Mouse (Mus musculus): ENCODE measurements around the gene Nos1ap. TPM values are rescaled to one million over a fixed set of nuclear protein-coding genes. Genes with fewer than 3 reads are reported as not detected.

Nos1ap gene
- polyA plus RNA-seq, 1 experiment from 2014 or later: 14.6 TPM

DNA sequence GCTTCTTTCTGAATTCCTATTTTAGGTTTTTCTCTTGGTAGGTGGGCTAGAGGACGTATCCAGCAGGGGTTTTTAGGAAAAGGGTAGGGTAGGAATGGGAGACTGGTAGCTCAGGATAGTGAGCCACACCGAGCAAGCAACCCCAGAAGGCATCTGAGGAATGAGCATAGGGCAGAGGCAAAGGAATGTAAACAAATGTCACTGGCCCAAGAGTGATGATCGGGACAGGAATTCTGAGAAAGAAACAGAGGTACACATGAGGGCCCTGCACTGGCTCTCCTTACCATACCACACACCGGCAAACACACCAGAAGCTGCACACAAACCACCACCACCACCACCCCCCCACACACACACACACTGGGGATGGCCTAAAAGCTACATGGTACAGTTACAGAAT is 132.0 kb downstream of the Nos1ap start:
- Histone ChIP-seq H3K36me3 (ENCODE audit: control insufficient read depth, insufficient read depth) (no peaks in the 10 kb centered on the region), H3K27ac (ENCODE audit: low read length) (no peak overlapping the region), H3K27me3 (ENCODE audit: control insufficient read depth, insufficient read depth, low read length) (no peaks in the 10 kb centered on the region), H3K9me3 (replicated peaks; ENCODE audit: control insufficient read depth, low read length) (no peaks in the 10 kb centered on the region; the same call in 1 of the 2 replicates), H3K4me3 (ENCODE audit: low read length) (no peak overlapping the region), H3K4me1 (ENCODE audit: control insufficient read depth, insufficient read depth, low read length) (peaks cover 13% of the 10 kb centered on the region), H3K9ac (ENCODE audit: low read length) (no peak overlapping the region), H3K4me2 (ENCODE audit: low read depth, low read length) (no peak overlapping the region)
- no peak for ATAC-seq (replicated peaks; ENCODE audit: extremely low read depth, insufficient read depth, low FRiP score)
- 17% methylated on average over 4 of the region's 4 CpGs for WGBS

DNA sequence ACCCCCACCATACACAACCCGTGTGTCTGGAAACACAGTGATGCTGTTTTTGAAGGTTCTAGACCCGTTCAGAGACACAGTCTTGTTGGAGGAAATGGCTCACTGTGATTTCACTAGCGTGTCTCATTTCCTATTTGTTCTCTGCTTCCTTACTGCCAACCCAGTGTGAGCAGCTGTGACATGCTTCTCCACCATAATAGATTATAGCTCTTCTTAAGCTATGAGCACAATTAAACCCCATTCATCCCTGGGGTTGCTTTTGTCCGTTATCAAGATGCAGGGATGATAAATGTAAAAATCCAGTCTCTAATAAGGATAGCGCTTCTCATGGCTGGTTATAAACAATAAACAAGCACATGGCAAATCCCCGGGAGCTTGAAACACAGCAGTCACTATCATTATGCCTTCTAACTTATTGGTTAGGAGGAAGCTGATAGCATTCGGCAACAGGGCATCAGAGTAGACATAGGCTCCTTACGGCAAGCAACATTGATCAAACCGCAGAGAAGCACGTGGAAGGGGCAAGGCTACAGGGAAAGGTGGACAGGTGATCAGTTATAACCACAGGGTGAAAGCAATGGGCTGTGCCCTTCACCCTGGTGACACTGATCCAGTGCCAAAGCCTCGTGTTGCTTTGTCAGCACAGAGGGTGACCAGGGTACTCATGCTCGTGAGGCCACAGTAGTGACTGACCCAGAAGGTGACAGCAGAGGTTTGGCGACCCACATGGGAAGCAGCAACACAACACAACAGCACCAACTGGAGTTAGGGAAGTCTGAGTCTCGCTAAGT is 133.6 kb downstream of the Nos1ap start:
- 83% methylated on average over 14 of the region's 14 CpGs for WGBS
- no peak for ATAC-seq (replicated peaks; ENCODE audit: extremely low read depth, insufficient read depth, low FRiP score)
- no peak overlapping the region for H3K4me2 ChIP-seq (ENCODE audit: low read depth, low read length)
- no peak overlapping the region for H3K27ac ChIP-seq (ENCODE audit: low read length)
- no peak overlapping the region for H3K9ac ChIP-seq (ENCODE audit: low read length)
- H3K9me3 ChIP-seq (replicated peaks; ENCODE audit: control insufficient read depth, low read length): no peaks in the 10 kb centered on the region; the same call in 1 of the 2 replicates
- no peaks in the 10 kb centered on the region for H3K27me3 ChIP-seq (ENCODE audit: control insufficient read depth, insufficient read depth, low read length)
- H3K36me3 ChIP-seq (ENCODE audit: control insufficient read depth, insufficient read depth): no peaks in the 10 kb centered on the region
- H3K4me3 ChIP-seq (ENCODE audit: low read length): no peak overlapping the region
- H3K4me1 ChIP-seq (ENCODE audit: control insufficient read depth, insufficient read depth, low read length): peaks cover 13% of the 10 kb centered on the region

DNA sequence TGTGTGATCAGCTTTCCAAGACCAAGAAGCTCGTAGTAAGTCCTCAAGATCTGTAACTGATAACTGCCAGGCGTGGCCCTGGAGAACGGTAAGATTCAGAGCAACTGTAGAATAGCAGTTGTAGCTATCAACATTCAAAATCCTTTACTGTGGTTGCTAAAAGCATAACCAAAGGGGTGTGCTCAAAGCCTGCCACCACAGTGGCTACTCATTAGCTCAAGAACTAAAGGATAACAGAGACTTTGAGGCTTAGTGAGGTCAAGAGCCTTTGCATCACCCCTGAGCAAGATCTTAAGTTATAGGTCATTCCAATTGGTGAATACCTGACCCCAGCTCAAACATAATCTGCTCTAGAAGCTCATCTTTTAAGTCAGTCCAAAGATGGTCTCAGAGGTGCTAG is 134.3 kb downstream of the Nos1ap start:
- WGBS: 73% methylated on average over 3 of the region's 3 CpGs
- H3K9ac ChIP-seq (ENCODE audit: low read length): no peak overlapping the region
- H3K9me3 ChIP-seq (replicated peaks; ENCODE audit: control insufficient read depth, low read length): no peaks in the 10 kb centered on the region; the same call in 1 of the 2 replicates
- H3K36me3 ChIP-seq (ENCODE audit: control insufficient read depth, insufficient read depth): no peaks in the 10 kb centered on the region
- no peak overlapping the region for H3K27ac ChIP-seq (ENCODE audit: low read length)
- no peaks in the 10 kb centered on the region for H3K27me3 ChIP-seq (ENCODE audit: control insufficient read depth, insufficient read depth, low read length)
- ATAC-seq (replicated peaks; ENCODE audit: extremely low read depth, insufficient read depth, low FRiP score): no peak
- no peak overlapping the region for H3K4me3 ChIP-seq (ENCODE audit: low read length)
- no peak overlapping the region for H3K4me2 ChIP-seq (ENCODE audit: low read depth, low read length)
- peaks cover 13% of the 10 kb centered on the region for H3K4me1 ChIP-seq (ENCODE audit: control insufficient read depth, insufficient read depth, low read length)

DNA sequence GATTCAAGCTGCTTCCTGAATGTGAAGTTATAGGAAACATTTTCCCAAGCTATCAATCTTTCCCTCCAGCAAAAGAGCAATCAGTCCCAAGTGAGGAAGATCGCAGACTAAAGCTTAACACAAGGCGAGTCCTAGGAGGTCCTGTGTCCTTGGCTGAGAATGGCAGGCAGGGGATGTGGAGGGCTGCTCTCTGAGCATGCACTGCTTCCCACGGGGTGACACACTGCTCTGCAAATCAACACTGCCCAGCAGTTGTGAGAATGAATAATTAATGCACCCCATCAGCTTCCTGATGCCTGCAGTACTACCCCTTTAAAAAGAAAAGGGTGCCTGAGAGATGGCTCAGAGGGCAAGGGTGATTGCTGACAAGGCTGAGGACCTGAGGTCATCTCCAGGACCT is 136.2 kb downstream of the Nos1ap start:
- Histone ChIP-seq H3K9me3 (replicated peaks; ENCODE audit: control insufficient read depth, low read length) (no peaks in the 10 kb centered on the region; the same call in 1 of the 2 replicates), H3K9ac (ENCODE audit: low read length) (no peak overlapping the region), H3K27ac (ENCODE audit: low read length) (no peak overlapping the region), H3K36me3 (ENCODE audit: control insufficient read depth, insufficient read depth) (no peaks in the 10 kb centered on the region), H3K4me3 (ENCODE audit: low read length) (no peak overlapping the region), H3K4me2 (ENCODE audit: low read depth, low read length) (no peak overlapping the region), H3K27me3 (ENCODE audit: control insufficient read depth, insufficient read depth, low read length) (no peaks in the 10 kb centered on the region), H3K4me1 (ENCODE audit: control insufficient read depth, insufficient read depth, low read length) (peaks cover 8% of the 10 kb centered on the region)
- WGBS: 53% methylated on average over 3 of the region's 3 CpGs
- ATAC-seq (replicated peaks; ENCODE audit: extremely low read depth, insufficient read depth, low FRiP score): no peak

DNA sequence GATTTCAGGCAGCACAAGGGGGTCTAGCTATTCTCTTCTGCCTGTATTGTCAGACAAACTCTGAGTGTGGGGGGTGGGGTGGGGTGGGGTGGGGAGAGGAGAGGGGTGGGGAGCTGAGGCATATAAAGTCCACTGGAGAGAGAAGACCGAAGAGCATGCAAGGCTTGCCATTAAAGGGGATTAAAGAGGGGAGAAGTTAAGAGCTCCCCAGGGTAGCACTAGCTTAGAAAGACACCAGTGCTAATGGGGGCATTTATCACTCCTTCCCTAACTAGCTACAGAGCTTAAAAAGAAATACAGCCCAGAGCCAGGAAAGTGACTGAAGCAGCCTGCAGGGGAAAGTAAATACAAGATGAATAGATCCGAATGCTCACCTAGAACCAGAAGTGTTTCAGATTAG is 141.4 kb downstream of the Nos1ap start:
- WGBS: 55% methylated on average over 2 of the region's 2 CpGs
- no peaks in the 10 kb centered on the region for H3K27me3 ChIP-seq (ENCODE audit: control insufficient read depth, insufficient read depth, low read length)

DNA sequence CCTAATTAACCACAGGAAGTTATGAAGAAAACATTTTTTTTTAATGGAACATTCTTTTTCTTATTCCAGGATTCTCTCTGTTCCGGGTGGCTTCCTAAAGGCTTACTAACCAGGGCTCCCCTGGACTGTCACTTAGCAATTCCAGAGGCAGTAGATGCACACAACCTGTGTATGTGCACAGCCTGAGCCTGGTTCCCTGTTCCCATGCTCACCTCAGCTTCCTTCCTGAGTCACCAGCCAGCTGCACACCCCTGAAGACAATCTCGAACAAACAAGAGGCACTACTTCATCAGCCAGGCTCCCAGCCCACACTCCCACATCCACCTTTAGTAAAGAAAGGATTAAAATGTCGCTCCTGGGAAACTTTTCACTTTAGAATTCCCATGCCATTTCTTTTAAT is 144.2 kb downstream of the Nos1ap start:
- no peak overlapping the region for H3K4me2 ChIP-seq (ENCODE audit: low read depth, low read length)
- no peaks in the 10 kb centered on the region for H3K27me3 ChIP-seq (ENCODE audit: control insufficient read depth, insufficient read depth, low read length)
- ATAC-seq (replicated peaks; ENCODE audit: extremely low read depth, insufficient read depth, low FRiP score): no peak
- H3K36me3 ChIP-seq (ENCODE audit: control insufficient read depth, insufficient read depth): no peaks in the 10 kb centered on the region
- no peak overlapping the region; the same call in 1 of the 2 replicates for H3K27ac ChIP-seq (ENCODE audit: low read length)
- no peak overlapping the region for H3K9ac ChIP-seq (ENCODE audit: low read length)
- WGBS: 55% methylated on average over 3 of the region's 3 CpGs
- H3K4me3 ChIP-seq (ENCODE audit: low read length): no peak overlapping the region
- 0 out of 2 replicates have a peak, but pooled peaks cover 2% of the 10 kb centered on the region for H3K4me1 ChIP-seq (ENCODE audit: control insufficient read depth, insufficient read depth, low read length)
- H3K9me3 ChIP-seq (replicated peaks; ENCODE audit: control insufficient read depth, low read length): no peaks in the 10 kb centered on the region

More for the DNA sequence above, 141.4 kb downstream of the Nos1ap start:
- no peak for ATAC-seq (replicated peaks; ENCODE audit: extremely low read depth, insufficient read depth, low FRiP score)
- H3K9ac ChIP-seq (ENCODE audit: low read length): no peak overlapping the region
- H3K36me3 ChIP-seq (ENCODE audit: control insufficient read depth, insufficient read depth): no peaks in the 10 kb centered on the region
- 0 out of 2 replicates have a peak, but pooled peaks cover 2% of the 10 kb centered on the region for H3K4me1 ChIP-seq (ENCODE audit: control insufficient read depth, insufficient read depth, low read length)
- H3K4me2 ChIP-seq (ENCODE audit: low read depth, low read length): no peak overlapping the region
- H3K4me3 ChIP-seq (ENCODE audit: low read length): no peak overlapping the region
- H3K27ac ChIP-seq (ENCODE audit: low read length): no peak overlapping the region
- H3K9me3 ChIP-seq (replicated peaks; ENCODE audit: control insufficient read depth, low read length): no peaks in the 10 kb centered on the region

DNA sequence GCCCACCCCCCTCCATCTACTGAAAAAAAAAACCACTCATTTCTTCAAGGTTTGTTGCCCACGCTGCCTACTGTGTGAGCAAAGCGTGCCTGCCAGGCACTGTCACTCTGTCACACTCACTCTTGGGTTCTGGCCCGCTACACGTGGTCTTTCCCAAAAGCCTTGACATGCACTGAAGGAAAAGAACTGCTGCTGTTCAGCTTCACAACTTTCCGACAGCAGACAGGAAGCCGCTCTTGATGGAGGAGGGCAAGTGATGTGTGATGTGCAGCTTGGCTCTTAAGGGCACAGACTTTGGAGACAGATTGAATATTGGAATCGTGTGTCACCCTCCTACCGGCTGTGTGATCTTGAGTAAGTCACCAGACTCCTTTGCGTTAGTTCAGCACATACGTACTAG is 149.3 kb downstream of the Nos1ap start:
- H3K4me2 ChIP-seq (ENCODE audit: low read depth, low read length): no peak overlapping the region
- H3K36me3 ChIP-seq (ENCODE audit: control insufficient read depth, insufficient read depth): no peaks in the 10 kb centered on the region
- no peak overlapping the region for H3K27ac ChIP-seq (ENCODE audit: low read length)
- H3K9me3 ChIP-seq (replicated peaks; ENCODE audit: control insufficient read depth, low read length): no peaks in the 10 kb centered on the region
- peaks cover 4% of the 10 kb centered on the region for H3K4me1 ChIP-seq (ENCODE audit: control insufficient read depth, insufficient read depth, low read length)
- H3K9ac ChIP-seq (ENCODE audit: low read length): no peak overlapping the region
- WGBS: 80% methylated on average over 10 of the region's 10 CpGs
- no peak for ATAC-seq (replicated peaks; ENCODE audit: extremely low read depth, insufficient read depth, low FRiP score)
- H3K4me3 ChIP-seq (ENCODE audit: low read length): no peak overlapping the region
- no peaks in the 10 kb centered on the region for H3K27me3 ChIP-seq (ENCODE audit: control insufficient read depth, insufficient read depth, low read length)

DNA sequence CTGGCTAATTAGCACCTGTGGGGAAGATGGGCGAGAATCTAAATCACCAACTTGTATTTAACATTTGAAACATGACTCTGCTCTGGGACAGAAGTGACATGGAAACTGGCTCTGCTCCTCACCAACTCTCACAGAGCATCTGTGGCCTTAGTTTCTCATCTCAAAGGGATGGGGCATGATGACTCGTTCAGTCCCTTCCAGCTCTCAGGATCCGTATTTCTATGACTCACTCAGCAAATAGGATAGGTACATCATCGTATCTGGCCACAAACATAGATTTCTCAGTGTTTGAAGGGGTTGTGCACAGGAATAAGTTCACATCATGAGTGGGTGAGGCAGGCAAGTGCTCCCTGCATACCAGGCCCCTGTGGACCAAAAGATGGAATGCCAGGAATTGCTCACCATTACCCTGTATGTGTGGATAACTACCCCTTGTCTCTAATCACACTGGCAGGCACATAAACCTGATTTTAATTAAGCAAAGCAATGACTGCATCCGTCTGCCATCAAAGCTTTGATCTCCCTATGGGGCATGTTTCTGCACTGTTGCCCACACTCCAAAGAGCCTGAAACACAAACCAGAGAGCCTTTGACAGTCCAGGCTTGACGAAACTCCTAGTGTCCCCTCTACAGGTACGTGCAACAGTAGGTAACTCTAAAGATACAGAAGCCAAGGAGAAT is 151.1 kb downstream of the Nos1ap start:
- Histone ChIP-seq H3K27ac (ENCODE audit: low read length) (no peak overlapping the region), H3K9me3 (replicated peaks; ENCODE audit: control insufficient read depth, low read length) (no peaks in the 10 kb centered on the region), H3K27me3 (ENCODE audit: control insufficient read depth, insufficient read depth, low read length) (no peaks in the 10 kb centered on the region), H3K4me3 (ENCODE audit: low read length) (no peak overlapping the region), H3K4me1 (ENCODE audit: control insufficient read depth, insufficient read depth, low read length) (peaks cover 7% of the 10 kb centered on the region), H3K9ac (ENCODE audit: low read length) (no peak overlapping the region), H3K4me2 (ENCODE audit: low read depth, low read length) (no peak overlapping the region), H3K36me3 (ENCODE audit: control insufficient read depth, insufficient read depth) (no peaks in the 10 kb centered on the region)
- no peak for ATAC-seq (replicated peaks; ENCODE audit: extremely low read depth, insufficient read depth, low FRiP score)
- WGBS: 59% methylated on average over 7 of the region's 7 CpGs

DNA sequence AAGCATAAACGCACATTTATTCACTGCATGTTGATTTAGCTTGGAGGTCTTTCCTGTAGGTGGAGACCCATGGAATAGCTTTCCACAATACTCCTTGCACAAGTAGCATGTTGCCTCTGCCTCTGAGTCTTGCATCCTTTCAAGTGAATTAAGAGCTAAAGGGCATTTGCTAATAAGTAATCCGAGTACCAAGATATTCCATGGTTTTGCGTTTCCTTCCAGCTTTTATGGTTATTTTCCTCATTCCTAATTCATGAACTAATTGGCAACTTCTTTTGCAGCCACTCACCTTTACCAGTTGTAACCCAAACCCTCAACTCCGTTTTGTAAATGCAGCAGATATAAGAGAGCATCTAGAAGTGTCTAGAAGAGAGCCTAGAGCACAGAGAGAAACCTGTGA is 155.5 kb downstream of the Nos1ap start:
- no peak overlapping the region for H3K9ac ChIP-seq (ENCODE audit: low read length)
- ATAC-seq (replicated peaks; ENCODE audit: extremely low read depth, insufficient read depth, low FRiP score): no peak
- no peak overlapping the region for H3K27ac ChIP-seq (ENCODE audit: low read length)
- no peaks in the 10 kb centered on the region for H3K36me3 ChIP-seq (ENCODE audit: control insufficient read depth, insufficient read depth)
- H3K4me2 ChIP-seq (ENCODE audit: low read depth, low read length): no peak overlapping the region
- H3K4me3 ChIP-seq (ENCODE audit: low read length): no peak overlapping the region
- WGBS: 87% methylated on average over 4 of the region's 4 CpGs
- peaks cover 11% of the 10 kb centered on the region for H3K4me1 ChIP-seq (ENCODE audit: control insufficient read depth, insufficient read depth, low read length)
- H3K9me3 ChIP-seq (replicated peaks; ENCODE audit: control insufficient read depth, low read length): no peaks in the 10 kb centered on the region
- H3K27me3 ChIP-seq (ENCODE audit: control insufficient read depth, insufficient read depth, low read length): no peaks in the 10 kb centered on the region
